Mouse (Mus musculus) activated CD4-positive, CD25-positive, alpha-beta regulatory T cell (primary cell): ENCODE results near the gene 4931417E11Rik. TPM values are rescaled to one million over a fixed set of nuclear protein-coding genes. Genes with fewer than 3 reads are reported as not detected.

ENCODE experiments used
- polyA plus RNA-seq, 2 experiments: library from polyadenylated mRNA; unstranded; fragments of 100-300 nt; shearing (Covaris generic); gene quantifications; one replicate each; pipeline ENCODE4 v1.2.1; 2017

Gene 4931417E11Rik
- under 1 TPM in 1 of 2 experiments, not detected in 1; 0.16 TPM for polyA plus RNA-seq

DNA sequence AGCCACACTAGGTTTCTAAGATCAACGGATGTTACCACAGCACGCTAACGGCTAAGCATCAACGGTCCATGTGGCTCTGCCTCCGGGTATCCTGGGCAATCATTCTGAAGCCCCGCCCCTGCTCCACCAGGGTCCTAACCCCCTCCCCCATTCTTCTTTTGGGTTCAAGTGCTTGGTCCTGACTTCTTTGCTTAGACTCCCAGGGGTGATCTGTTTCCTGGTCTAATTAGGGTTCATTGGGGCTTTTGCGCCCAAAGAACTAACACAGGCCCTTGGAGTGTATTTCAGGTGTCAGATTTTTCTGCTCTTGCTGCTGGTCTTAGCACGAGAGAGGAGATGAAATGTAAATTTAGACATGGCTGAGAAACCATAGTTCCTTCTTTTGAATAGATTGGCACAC is at the start of gene 4931417E11Rik:
TSS of gene 4931417E11Rik (minus strand) at position 101 of the 400 bp plus-strand sequence.

Other genes starting within 250 kb of the 4931417E11Rik start
- under 1 TPM; 0.01 to 0.04 TPM for gene Dnah6, start 248.0 kb downstream of the 4931417E11Rik start, polyA plus RNA-seq
- 100 to 1,000 TPM; 116 to 151 TPM for gene Suclg1, start 221.3 kb downstream of the 4931417E11Rik start, polyA plus RNA-seq